ENCODE assay signal across 12 mouse cellular contexts in genomic region chr16:18103808-18104207, GRCm38 (mm10).
"Had no signal": no experiment of that assay in that cellular context is flagged by ENCODE, and none has a peak within 500 bp of the region (broad histone marks: within the 10 kb centered on the region; RNA-seq: fewer than 3 reads in every experiment).

No protein-coding gene starts in this region.

- H3K4me1 ChIP-seq: kidney, embryonic 15.5 days; liver, embryonic 12.5 days; lung, embryonic 15.5 days; midbrain, embryonic 13.5 days; neural tube, embryonic 15.5 days had no signal

- DNase-seq: lung, postnatal 14 days; right cerebral cortex, adult 18-20 months; right cerebral cortex, postnatal 25 days; thymus, postnatal 14 days had no signal

- H3K27me3 ChIP-seq: kidney, embryonic 15.5 days; liver, embryonic 12.5 days; lung, embryonic 15.5 days; neural tube, embryonic 15.5 days had no signal

- H3K9ac ChIP-seq: kidney, embryonic 15.5 days; liver, embryonic 12.5 days; lung, embryonic 15.5 days; midbrain, embryonic 13.5 days; neural tube, embryonic 15.5 days had no signal

- ATAC-seq: liver, embryonic 12.5 days; midbrain, embryonic 13.5 days had no signal

- H3K27ac ChIP-seq: kidney, embryonic 15.5 days; left cerebral cortex, adult 2 months; liver, embryonic 12.5 days; lung, embryonic 15.5 days; midbrain, embryonic 13.5 days; neural tube, embryonic 15.5 days; stomach, postnatal 0 days had no signal

- H3K4me3 ChIP-seq: kidney, embryonic 15.5 days; left cerebral cortex, adult 2 months; liver, embryonic 12.5 days; lung, embryonic 15.5 days; midbrain, embryonic 13.5 days; myocyte; neural tube, embryonic 15.5 days had no signal

- H3K4me2 ChIP-seq: kidney, embryonic 15.5 days; liver, embryonic 12.5 days; lung, embryonic 15.5 days; midbrain, embryonic 13.5 days; neural tube, embryonic 15.5 days had no signal

- H3K9me3 ChIP-seq: kidney, embryonic 15.5 days; liver, embryonic 12.5 days; lung, embryonic 15.5 days; midbrain, embryonic 13.5 days; neural tube, embryonic 15.5 days had no signal

- H3K36me3 ChIP-seq: kidney, embryonic 15.5 days; liver, embryonic 12.5 days; lung, embryonic 15.5 days; midbrain, embryonic 13.5 days; neural tube, embryonic 15.5 days had no signal
